Mouse (Mus musculus): Measurements from ENCODE around the gene Gldc.

Gldc gene

GRCm38 (mm10) chr19:30158189-30158588 is 17.0 kb downstream of the Gldc start:
- no peak for DNase-seq (ENCODE audit: low spot score in 2 of 2)

DNA sequence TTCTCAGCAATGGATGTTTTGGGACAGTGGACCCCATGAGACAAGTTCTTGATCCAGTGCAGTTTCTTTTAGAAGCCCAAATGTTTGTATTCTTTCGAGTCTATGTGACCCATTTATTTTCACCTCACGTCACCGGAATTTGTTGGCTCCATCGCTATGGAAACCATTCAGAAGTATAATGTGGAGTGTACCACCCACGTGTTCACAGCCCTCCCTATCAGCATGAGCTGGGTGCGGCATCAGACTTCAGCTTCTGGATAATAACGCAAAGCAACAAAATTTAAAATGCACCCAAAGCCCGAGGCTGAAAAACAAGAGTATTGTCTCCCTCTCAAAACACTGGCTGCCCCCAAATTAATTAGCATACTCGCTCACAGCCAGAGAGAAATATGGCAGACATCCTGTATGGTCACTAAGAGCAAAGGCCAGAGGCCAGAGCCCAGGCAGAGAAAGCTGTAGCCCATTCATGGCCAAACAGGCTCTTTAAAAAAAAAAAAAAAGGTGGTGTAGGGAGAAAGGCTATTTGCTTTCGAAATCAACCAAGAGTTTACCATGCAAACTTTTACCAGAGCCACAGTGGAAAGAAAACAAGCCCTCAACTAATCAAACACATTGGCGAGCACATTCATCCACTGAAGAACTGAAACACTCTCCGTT is 18.1 kb downstream of the Gldc start:
- no peak for DNase-seq (ENCODE audit: low spot score in 2 of 2)

DNA sequence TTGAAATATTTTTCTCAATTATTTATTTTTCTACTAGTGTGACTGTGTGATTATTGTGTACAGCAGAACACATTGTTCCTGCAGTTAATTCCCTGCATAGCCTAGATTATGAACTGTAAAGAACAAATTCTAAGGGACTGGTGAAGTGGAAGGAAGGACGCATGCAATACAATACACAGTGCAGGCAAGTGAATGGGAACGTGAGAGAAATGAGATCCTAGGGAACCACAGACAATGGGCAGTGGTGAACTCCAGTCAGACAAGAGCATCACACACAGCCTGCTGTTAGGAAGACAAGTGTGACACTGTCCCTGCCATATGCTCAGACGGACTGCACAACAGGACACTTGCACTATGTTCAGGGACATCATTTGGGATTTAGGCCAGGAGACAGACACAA is 21.5 kb downstream of the Gldc start:
- DNase-seq (ENCODE audit: low spot score in 2 of 2), result no peak

- DNase-seq (ENCODE audit: low spot score in 2 of 2), result no peak
Measured at GRCm38 (mm10) chr19:30151290-30151689, 23.9 kb downstream of the Gldc start.

DNA sequence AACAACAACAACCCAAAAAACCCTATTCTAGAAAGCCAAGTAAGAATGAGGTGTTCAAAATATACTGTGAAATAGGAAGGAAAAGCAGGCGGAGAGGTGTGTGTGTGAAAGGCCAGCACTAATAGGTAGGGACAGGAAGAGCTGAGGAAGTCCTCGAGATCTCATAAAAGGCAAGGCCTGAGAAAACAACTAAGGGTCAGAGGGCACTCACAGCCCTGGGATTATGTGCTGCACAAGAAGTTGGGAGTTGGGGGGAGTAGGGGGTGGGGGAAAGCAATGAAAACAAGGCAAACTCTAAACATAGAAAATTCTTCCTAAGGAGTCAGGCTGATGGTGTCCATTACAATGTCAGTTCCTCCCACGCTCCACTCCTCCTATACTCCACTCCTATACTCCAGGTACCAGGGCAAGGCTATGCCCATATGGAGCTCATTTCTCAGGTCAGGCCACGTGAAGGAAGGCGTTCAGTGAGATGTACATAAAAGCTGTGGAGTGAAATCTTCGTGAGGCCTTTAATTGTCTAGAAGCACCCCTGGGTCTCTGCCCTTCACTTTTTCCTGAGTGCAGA is 25.9 kb downstream of the Gldc start:
- no peak for DNase-seq (ENCODE audit: low spot score in 2 of 2)

DNA sequence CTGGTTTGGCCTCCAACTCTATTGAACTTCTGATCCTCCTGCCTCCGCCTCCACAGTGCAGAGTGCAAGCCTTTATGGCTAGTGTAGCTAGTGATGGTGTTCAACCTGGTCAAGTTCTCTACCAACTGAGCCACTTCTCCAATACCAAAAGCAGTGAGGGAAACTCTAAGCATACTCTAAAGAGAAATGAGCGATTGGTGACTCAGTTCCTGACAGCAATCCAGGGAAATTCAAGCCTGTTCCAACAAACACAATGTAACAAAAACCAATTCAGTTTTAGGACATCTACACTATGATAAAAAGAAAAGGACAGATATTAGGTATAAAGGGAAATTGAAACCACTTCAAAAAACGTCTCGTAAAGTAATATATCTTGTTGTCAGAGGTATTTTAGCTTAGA is 27.9 kb downstream of the Gldc start:
- DNase-seq (ENCODE audit: low spot score in 2 of 2), result no peak

- DNase-seq (ENCODE audit: low spot score in 2 of 2), result no peak
Measured at GRCm38 (mm10) chr19:30146761-30147160, 28.5 kb downstream of the Gldc start.

- no peak for DNase-seq (ENCODE audit: low spot score in 2 of 2)
Measured at GRCm38 (mm10) chr19:30145106-30145505, 30.1 kb downstream of the Gldc start.

GRCm38 (mm10) chr19:30136308-30136707 is 38.9 kb downstream of the Gldc start:
- no peak for DNase-seq (ENCODE audit: low spot score in 2 of 2)

- DNase-seq (ENCODE audit: low spot score in 2 of 2), result no peak
Measured at GRCm38 (mm10) chr19:30128177-30128576, 47.1 kb downstream of the Gldc start.

DNA sequence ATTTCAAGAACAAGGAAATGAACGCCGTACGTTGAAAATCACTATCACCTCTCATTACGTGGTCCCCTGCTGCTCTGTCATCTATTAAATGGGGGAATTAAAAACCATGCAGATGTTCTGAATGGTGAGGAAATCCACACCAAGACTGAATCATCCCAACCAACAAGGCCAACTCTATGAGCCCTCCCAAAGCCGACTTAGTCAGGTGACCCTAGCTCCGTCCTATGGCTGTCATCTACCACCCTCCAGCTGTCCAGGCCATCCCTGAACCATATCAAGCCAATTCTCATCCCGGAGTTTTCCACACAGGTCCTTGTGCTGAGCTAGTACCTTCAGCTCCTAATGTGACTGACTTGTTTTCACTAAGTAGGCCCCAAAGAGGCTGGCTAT is 49.6 kb downstream of the Gldc start:
- no peak for DNase-seq (ENCODE audit: low spot score in 2 of 2)

DNA sequence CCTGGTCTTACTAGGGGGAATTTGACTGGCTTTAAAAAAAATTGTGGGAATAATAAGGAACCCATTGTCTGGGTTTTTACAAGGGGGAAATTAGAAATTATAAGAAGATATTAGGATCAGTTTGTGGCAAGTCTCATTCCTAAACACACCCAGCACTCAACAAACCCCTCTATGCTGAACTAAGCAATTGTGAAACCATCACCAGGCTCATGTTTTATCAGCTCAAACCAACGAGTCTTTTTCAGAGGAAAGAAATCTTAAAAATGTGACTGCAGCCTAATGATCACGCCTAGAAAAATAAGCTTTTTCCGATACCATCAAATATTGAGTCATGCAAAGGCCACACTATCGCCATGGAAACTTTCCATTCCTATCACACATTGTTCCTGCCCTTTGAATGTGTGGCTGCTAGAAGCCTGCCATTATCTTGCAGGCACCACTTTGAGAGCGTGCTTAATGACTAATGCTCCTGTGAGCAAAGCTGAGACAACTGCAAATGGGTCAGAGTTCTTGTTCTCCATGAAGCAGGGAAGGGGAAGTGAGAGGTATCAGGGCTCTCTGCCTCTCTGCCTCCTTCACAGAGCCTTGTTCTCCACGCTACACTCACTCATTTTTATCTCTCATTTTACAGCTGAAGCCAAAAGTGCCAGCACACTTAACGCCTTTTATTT is 50.1 kb downstream of the Gldc start:
- no peak for DNase-seq (ENCODE audit: low spot score in 2 of 2)

DNA sequence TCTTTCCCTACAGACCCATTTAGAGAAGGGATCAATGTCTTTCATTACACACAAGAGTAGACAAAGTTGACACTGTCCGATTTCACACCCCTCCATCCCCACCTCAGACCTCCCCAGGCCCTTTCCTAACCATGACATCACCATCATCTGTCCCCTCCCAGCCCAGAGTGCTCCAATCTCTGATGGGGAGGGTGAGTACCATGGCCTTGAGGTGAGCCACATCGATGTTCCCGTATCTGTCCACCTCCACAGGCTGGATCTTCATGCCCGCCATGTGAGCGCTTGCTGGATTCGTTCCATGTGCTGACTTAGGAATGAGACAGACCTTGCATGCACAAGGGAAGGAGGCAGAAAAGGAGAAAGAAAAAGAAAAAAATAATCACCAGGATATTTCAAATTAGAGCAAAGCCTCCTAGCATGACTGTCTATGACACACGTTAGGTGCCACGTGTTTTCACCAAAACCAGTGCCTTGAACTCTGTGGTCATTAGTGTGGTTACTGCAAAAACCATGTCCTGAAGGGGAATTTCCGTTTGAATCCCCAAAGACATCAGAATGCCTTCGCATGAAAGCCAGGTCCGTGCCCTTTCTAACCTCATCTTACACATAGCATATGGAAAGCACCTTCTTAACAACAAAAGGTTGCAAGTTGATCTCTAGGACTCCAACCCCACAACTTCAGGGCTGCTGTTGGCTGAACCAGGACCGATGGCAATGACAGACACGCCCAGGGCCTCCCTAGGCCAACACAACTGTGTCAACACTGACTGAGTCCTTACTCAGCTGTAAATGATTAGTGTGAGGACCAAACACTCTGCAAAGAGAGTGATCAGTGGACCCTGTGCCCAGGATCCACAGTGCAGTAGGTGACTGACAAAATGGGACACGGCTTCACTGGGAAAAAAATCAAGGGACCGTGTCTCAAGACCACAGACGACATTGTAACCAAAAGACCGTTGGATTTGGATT is 56.6 kb downstream of the Gldc start:
- no peak for DNase-seq (ENCODE audit: low spot score in 2 of 2)

- DNase-seq (ENCODE audit: low spot score in 2 of 2), result no peak
Measured at GRCm38 (mm10) chr19:30117775-30118174, 57.5 kb downstream of the Gldc start.

DNA sequence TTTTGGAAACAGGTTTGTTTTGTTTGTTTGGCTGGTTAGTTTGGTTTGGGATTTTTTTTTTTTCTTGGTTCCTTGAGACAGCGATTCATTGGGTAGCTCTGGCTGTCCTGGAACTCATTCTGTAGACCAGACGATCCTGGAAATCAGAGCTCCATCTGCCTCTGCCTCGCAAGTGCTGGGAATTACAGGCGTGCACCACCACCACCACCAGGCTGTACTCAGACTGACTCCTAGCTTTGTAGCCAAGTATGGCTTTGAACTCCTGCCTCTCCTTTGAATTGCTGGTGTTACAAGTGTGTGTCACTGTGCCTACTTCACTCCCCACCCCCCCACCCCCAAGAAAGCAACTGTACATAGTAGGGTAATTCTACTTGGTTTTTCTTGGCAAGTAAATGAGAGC is 58.0 kb downstream of the Gldc start:
- DNase-seq (ENCODE audit: low spot score in 2 of 2), result no peak

- DNase-seq (ENCODE audit: low spot score in 2 of 2), result no peak
Measured at GRCm38 (mm10) chr19:30115606-30116005, 59.6 kb downstream of the Gldc start.

DNA sequence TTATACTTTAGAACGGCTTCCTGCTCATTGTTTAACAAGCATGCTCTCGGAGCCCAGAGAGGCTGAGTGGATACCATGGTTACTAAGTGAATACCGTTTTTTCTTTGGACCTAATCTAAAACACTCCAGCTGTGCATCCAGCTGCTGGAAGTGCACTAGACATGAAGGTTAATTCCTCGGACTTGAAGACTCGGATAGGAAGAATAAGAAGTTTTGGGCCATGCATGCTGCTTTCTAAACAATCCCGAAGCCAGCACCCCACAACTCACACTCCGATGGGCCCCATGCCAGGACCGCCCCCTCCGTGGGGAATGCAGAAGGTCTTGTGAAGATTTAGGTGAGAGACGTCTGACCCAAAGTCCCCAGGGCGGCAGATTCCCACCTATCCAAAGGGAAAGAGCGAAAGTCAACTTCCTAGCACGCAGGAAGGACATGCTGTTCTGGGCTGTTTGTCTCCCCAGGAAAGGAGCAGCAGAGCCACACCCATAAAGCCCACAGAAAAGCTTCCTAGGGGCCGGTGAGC is 60.2 kb downstream of the Gldc start:
- DNase-seq (ENCODE audit: low spot score in 2 of 2), result no peak

DNA sequence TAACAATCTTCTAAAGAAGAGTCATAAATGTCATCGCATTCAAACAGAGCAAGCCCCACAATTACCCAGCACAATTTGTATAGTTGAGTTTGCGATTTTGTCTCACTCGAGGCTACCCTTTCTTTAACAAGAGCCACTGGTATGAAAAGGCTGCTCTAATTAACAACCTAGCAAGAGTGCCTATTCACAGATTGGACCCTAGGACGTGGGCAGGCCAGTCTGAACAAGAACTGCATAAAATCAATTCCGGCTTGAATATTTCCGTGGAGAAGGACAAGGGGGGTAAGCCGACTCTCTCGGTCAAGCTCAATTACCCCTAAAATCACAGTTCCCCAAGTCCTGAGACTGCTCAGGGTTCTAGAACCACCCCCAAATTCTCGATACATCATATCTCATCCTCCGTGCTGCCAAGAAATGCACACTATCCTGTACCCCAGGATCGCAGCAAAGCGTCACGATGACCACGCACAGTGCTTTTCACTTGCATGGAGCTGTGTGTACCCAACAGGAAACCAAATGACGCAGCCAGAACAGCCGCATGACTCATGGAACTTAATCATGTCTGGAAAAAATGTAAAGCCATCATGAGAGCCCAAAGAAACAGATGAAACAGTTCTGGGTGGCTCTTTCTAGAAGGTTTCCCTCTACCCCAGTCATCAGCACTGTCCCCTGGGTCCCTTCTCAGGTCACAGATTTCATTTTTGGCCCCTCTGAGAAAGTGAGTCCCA is 62.1 kb downstream of the Gldc start:
- DNase-seq (ENCODE audit: low spot score in 2 of 2), result no peak

GRCm38 (mm10) chr19:30111421-30111820 is 63.8 kb downstream of the Gldc start:
- no peak for DNase-seq (ENCODE audit: low spot score in 2 of 2)

DNA sequence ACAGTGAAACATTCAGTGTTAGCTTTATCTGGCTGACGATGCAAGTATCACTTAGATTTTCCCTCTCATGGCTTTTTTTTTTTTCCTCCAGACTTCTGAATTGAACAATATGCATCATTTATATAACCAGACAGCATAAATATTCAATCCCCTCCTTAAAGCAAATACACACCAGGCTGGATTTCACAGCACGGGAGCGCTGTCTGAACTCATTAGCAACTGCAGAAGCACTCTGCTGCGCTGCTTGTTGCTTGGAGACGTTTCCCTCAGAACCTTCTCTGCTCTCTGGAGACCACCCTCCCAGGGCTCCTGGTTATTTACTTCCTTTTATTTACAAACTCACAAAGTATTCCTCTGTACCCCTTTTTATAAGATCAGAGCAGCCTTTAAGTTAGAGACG is 66.1 kb downstream of the Gldc start:
- no peak for DNase-seq (ENCODE audit: low spot score in 2 of 2)

GRCm38 (mm10) chr19:30108616-30109015 is 66.6 kb downstream of the Gldc start:
- DNase-seq (ENCODE audit: low spot score in 2 of 2), result no peak

All from spleen, postnatal 36 days (tissue).